Mouse (Mus musculus) inflammation-experienced regulatory T-cells, adult 6 months (primary cell): ENCODE measurements around the gene Bcas2. TPM values are rescaled to one million over a fixed set of nuclear protein-coding genes. Genes with fewer than 3 reads are reported as not detected.
"Not testable (repeated sequence)": the region's sequence is repeated elsewhere in the genome, so short reads cannot be mapped to it uniquely, and the experiment has no call there.

Experiments used
- ATAC-seq: one replicate; pipeline ENCODE4 v1.8.0; 2017
- polyA plus RNA-seq, 3 experiments: library from polyadenylated mRNA; unstranded; fragments of 100-300 nt; shearing (Covaris generic); gene quantifications; one replicate each; pipeline ENCODE4 v1.2.1; 2017

Bcas2 gene
- polyA plus RNA-seq: 100 to 1,000 TPM; 112 to 144 (median 131) TPM

GRCm38 (mm10) chr3:103171505-103172267 is at the start of gene Bcas2:
TSS of gene Bcas2 (plus strand) at chr3:103171655.
- ATAC-seq: peak; percentile 93

- ATAC-seq: no peak
These were observed 47.8 kb upstream of the Bcas2 start for GRCm38 (mm10) chr3:103123636-103124035.

GRCm38 (mm10) chr3:103126138-103126537 is 45.3 kb upstream of the Bcas2 start:
- no peak for ATAC-seq

GRCm38 (mm10) chr3:103127177-103127576 is 44.3 kb upstream of the Bcas2 start:
- no peak for ATAC-seq

- no peak for ATAC-seq
These were observed 43.7 kb upstream of the Bcas2 start for GRCm38 (mm10) chr3:103127721-103128120.

- no peak for ATAC-seq
These were observed 43.2 kb upstream of the Bcas2 start for GRCm38 (mm10) chr3:103128251-103128650.

GRCm38 (mm10) chr3:103129367-103130159 is 41.9 kb upstream of the Bcas2 start:
- ATAC-seq: no peak

GRCm38 (mm10) chr3:103130236-103130751 is 41.2 kb upstream of the Bcas2 start:
- ATAC-seq: no peak

GRCm38 (mm10) chr3:103133098-103133497 is 38.4 kb upstream of the Bcas2 start:
- no peak for ATAC-seq

GRCm38 (mm10) chr3:103136414-103137077 is 34.9 kb upstream of the Bcas2 start:
- no peak for ATAC-seq

GRCm38 (mm10) chr3:103139047-103139446 is 32.4 kb upstream of the Bcas2 start:
- ATAC-seq: no peak

- not testable (repeated sequence) for ATAC-seq
These were observed 31.2 kb upstream of the Bcas2 start for GRCm38 (mm10) chr3:103140095-103140838.

GRCm38 (mm10) chr3:103141287-103141686 is 30.2 kb upstream of the Bcas2 start:
- no peak for ATAC-seq

- no peak for ATAC-seq
These were observed 29.1 kb upstream of the Bcas2 start for GRCm38 (mm10) chr3:103142366-103142765.

GRCm38 (mm10) chr3:103145336-103145735 is 26.1 kb upstream of the Bcas2 start:
- ATAC-seq: no peak

- no peak for ATAC-seq
These were observed 25.7 kb upstream of the Bcas2 start for GRCm38 (mm10) chr3:103145791-103146190.

- no peak for ATAC-seq
These were observed 24.9 kb upstream of the Bcas2 start for GRCm38 (mm10) chr3:103146330-103147166.

- ATAC-seq: no peak
These were observed 23.7 kb upstream of the Bcas2 start for GRCm38 (mm10) chr3:103147775-103148174.

- no peak for ATAC-seq
These were observed 22.5 kb upstream of the Bcas2 start for GRCm38 (mm10) chr3:103148941-103149340.

- no peak for ATAC-seq
These were observed 17.7 kb upstream of the Bcas2 start for GRCm38 (mm10) chr3:103153761-103154160.

- ATAC-seq: no peak
These were observed 12.1 kb upstream of the Bcas2 start for GRCm38 (mm10) chr3:103159232-103159900.
